Mouse (Mus musculus) erythroid progenitor cell, adult 5-6 weeks (primary cell): ENCODE data around the gene Apobec3. TPM values are rescaled to one million over a fixed set of nuclear protein-coding genes. Genes with fewer than 3 reads are reported as not detected.
A peak's percentile ranks its signal among the peaks of the same experiment; 100 is the strongest.
"Not testable (repeated sequence)": the region's sequence is repeated elsewhere in the genome, so short reads cannot be mapped to it uniquely, and the experiment has no call there.

Experiments used
- ATAC-seq: replicated peaks from 2 replicates; pipeline ENCODE4 v1.8.0; 2016; ENCODE audit warnings: moderate number of reproducible peaks, mild to moderate bottlenecking, moderate TSS enrichment, inconsistent platforms; ENCODE audit not compliant: poor library complexity, low FRiP score, severe bottlenecking
- total RNA-seq, 2 experiments: library from RNA; stranded (forward) in 1 of 2; stranded (reverse) in 1 of 2; fragments of 150-400 nt in 1 of 2; fragments of 186-747, 209-891 nt in 1 of 2; gene quantifications; 2 replicates each; pipeline versions ENCODE4 v1.2.3 to v1.2.4; 2015 to 2017; ENCODE audit warnings: low replicate concordance in 2 of 2

Apobec3 gene
- total RNA-seq, 2 experiments from 2014 or later = 259 to 314 TPM

GRCm38 (mm10) chr15:79893824-79894123 lies 2.3 kb downstream of the Apobec3 start:
- peak; percentile 52 for ATAC-seq

- no peak for ATAC-seq
These were observed 2.9 kb downstream of the Apobec3 start for GRCm38 (mm10) chr15:79894343-79894742.

- ATAC-seq = peak; percentile 5; the same call in 1 of the 2 replicates
These were observed 4.0 kb downstream of the Apobec3 start for GRCm38 (mm10) chr15:79895221-79896079.

GRCm38 (mm10) chr15:79896080-79896725 lies 4.7 kb downstream of the Apobec3 start:
- ATAC-seq = no peak

GRCm38 (mm10) chr15:79898988-79899387 lies 7.5 kb downstream of the Apobec3 start:
- ATAC-seq = no peak

- ATAC-seq = no peak
These were observed 8.5 kb downstream of the Apobec3 start for GRCm38 (mm10) chr15:79899828-79900510.

- ATAC-seq = no peak
These were observed 9.3 kb downstream of the Apobec3 start for GRCm38 (mm10) chr15:79900751-79901150.

GRCm38 (mm10) chr15:79901399-79901798 lies 9.9 kb downstream of the Apobec3 start:
- ATAC-seq = no peak

GRCm38 (mm10) chr15:79903081-79903480 lies 11.6 kb downstream of the Apobec3 start:
- not testable (repeated sequence) for ATAC-seq

- ATAC-seq = no peak
These were observed 12.5 kb downstream of the Apobec3 start for GRCm38 (mm10) chr15:79903963-79904362.

GRCm38 (mm10) chr15:79904678-79905077 lies 13.2 kb downstream of the Apobec3 start:
- ATAC-seq = not testable (repeated sequence)

- no peak for ATAC-seq
These were observed 13.8 kb downstream of the Apobec3 start for GRCm38 (mm10) chr15:79905211-79905610.

GRCm38 (mm10) chr15:79906855-79907254 lies 15.4 kb downstream of the Apobec3 start:
- no peak for ATAC-seq

GRCm38 (mm10) chr15:79909006-79909405 lies 17.5 kb downstream of the Apobec3 start:
- ATAC-seq = not testable (repeated sequence)

GRCm38 (mm10) chr15:79910812-79911211 lies 19.4 kb downstream of the Apobec3 start:
- not testable (repeated sequence) for ATAC-seq

- ATAC-seq = no peak
These were observed 19.9 kb downstream of the Apobec3 start for GRCm38 (mm10) chr15:79911339-79911738.

- no peak for ATAC-seq
These were observed 22.4 kb downstream of the Apobec3 start for GRCm38 (mm10) chr15:79913761-79914346.

GRCm38 (mm10) chr15:79914357-79914756 lies 22.9 kb downstream of the Apobec3 start:
- no peak for ATAC-seq

GRCm38 (mm10) chr15:79916150-79916549 lies 24.7 kb downstream of the Apobec3 start:
- ATAC-seq = no peak

- no peak for ATAC-seq
These were observed 25.8 kb downstream of the Apobec3 start for GRCm38 (mm10) chr15:79917111-79917720.
